Mouse (Mus musculus): ENCODE results near the gene Hemk1.

Hemk1 gene

GRCm38 (mm10) chr9:107338172-107338883 lies at the start of gene Hemk1:
Hemk1 (minus strand) TSS chr9:107338350.
- DNase-seq = peak; percentile 80

DNA sequence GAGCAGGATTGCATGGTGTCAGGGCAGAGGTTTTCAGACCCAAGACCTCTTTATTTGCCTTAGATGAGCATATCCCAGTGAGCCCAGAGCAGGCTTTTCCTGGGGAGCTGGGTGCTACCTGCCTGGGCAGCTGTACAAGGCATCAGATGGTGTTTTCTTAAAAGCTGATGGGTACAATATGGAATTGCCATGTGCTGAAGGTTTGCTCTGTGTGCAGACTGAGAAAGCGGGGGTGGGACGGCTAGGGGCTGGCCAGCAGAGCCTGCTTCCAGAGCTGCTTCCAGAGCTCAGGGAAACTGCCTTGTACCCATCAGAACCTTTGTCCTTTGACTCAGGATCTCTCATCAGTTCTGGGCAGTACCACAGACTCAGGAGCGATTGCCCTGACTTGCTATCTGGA lies 49.6 kb upstream of the Hemk1 start:
- DNase-seq = no peak

GRCm38 (mm10) chr9:107386722-107387121 lies 48.6 kb upstream of the Hemk1 start:
- DNase-seq = peak; percentile 76

- DNase-seq = peak; percentile 72
Observed at GRCm38 (mm10) chr9:107384396-107384795, 46.2 kb upstream of the Hemk1 start.

DNA sequence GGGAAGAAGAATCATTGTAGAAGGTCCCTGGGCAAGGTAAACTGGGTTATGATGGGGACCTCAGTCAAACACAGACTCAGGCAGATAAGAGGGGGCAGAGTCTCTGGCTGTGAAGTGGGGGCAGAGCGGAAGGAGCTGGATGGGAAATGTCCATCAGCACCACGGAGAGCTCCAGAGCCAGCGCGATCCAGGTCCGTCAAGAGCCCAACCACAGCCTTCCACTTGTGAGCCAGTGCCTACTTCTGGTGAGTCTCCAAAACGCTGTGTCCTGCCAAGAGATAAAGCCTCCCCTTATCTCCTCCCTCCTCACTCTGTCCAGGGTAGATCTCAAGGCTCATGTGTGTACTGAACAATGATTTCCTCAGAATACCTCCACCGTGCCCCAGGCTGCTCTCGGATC lies 43.6 kb upstream of the Hemk1 start:
- DNase-seq = no peak

- peak; percentile 70 for DNase-seq
Observed at GRCm38 (mm10) chr9:107377961-107378512, 39.9 kb upstream of the Hemk1 start.

DNA sequence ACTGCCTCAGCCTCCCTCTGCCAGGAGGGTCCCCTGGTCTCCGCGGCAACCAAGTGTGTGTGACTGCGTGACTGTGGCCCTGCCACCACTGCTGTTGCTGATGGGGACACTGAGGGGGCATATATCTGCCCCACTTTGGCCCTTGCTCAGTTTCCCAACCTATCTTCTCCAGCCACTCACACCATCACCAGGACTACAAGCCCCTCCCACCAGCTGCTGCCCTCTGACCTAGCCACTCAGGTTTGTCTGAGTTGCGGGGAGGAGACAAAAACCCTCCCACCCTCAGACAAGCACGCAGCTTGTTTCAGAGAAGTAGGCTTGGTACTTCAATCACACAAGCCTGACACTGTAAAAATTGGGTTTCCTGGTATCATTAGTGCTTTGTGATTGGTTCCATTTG lies 37.3 kb upstream of the Hemk1 start:
- DNase-seq = no peak

- DNase-seq = no peak
Observed at GRCm38 (mm10) chr9:107374623-107375022, 36.5 kb upstream of the Hemk1 start.

- DNase-seq = no peak
Observed at GRCm38 (mm10) chr9:107372441-107372840, 34.3 kb upstream of the Hemk1 start.

DNA sequence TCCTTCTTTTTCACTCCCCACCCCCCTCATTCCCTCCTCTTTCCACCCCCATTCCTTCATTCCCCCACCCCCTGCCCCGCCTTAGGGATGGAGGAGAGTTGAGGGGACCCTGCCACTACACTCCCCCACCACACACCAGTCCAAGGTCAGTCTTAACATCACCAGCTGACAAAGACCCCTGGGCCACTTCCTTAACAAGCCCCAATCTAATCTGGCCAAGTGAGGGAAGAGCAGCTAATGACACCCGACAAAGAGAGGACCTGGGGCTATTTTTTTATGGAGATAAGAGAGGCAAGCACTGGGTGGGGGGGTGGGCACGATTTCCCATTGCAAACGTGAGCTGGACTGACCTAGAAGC lies 31.9 kb upstream of the Hemk1 start:
- no peak for DNase-seq

- DNase-seq = no peak
Observed at GRCm38 (mm10) chr9:107369270-107370105, 31.3 kb upstream of the Hemk1 start.

- no peak for DNase-seq
Observed at GRCm38 (mm10) chr9:107368302-107368701, 30.2 kb upstream of the Hemk1 start.

DNA sequence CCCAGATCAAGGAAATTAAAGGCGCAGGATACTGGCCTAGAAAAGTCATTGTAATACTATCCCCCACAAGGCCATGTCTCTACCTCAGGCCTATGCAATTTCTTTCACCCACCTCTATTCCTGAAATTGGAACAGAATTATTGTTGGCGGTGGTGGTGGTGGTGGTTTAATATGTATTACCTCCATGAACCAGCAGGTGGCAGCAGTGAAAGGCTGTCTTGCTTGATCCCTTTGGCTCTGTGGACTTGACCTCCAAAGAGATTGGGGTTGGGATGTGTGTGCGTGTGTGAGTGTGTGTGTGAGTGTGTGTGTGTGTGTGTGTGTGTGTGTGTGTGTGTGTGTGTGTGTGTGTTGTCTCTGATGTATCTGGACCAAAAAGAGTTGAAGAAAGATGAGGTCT lies 28.5 kb upstream of the Hemk1 start:
- DNase-seq = peak; percentile 85

- DNase-seq = no peak
Observed at GRCm38 (mm10) chr9:107360989-107361388, 22.8 kb upstream of the Hemk1 start.

GRCm38 (mm10) chr9:107357651-107358050 lies 19.5 kb upstream of the Hemk1 start:
- DNase-seq = peak; percentile 91

DNA sequence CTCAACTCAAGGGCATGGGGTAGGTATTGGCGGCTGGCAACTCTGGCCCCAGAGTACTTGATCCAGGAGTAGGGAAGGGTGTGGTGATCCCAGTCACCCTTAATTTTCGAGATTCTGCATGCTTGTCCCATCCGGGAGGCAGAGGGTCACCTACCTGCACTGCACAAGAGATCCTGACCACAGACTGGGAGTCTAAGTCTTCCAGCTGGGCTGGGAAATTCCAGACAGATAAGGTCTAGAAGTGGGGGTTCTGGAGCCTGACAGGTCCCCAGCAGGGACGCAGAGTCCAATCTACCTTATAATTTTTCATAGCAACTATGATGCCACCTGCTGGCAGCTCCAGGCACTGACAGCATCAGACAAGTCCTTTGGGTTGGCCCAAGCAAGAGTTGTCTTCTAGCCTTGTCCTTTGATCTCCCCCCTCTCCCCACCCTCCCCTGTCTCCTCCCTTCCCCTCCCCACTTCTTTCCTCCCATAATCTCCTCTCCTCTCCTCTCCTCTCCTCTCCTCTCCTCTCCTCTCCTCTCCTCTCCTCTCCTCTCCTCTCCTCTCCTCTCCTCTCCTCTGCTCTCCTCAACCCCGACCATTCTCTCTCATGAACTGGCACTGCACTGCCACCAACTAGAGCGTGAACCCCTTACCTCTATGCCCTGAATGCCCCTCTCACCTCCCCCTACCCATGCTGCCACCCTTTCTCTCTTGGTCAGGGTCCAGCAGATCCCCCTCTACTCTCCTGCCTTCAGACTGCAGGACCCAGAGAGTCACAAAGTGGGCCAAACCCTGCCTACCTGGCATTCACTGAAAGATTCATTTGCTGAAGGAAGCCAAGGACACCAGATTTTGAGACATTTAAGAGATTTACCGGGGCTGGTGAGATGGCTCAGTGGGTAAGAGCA lies 18.0 kb upstream of the Hemk1 start:
- DNase-seq = peak; percentile 90

- DNase-seq = peak; percentile 42
Observed at GRCm38 (mm10) chr9:107354826-107355225, 16.7 kb upstream of the Hemk1 start.

DNA sequence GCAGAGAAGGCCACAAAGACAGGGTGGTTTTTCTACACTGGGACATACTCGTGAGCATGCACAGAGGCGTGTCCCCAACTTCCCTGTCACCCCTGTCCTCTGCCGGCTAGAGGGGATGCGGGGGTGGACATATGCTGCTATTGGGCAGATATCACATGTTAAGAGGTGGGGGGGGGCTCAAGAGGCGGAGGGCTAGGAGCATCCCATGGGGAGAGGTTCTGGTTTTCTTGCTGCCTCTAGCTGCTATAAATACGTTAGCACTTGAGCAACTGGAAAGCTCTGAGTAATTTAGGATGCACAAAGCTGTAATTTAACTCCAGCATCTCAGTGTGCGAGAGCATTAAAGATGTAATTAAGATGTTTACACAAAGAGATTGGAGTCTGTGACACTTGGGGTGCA lies 11.2 kb upstream of the Hemk1 start:
- peak; percentile 34 for DNase-seq

GRCm38 (mm10) chr9:107347586-107348183 lies 9.5 kb upstream of the Hemk1 start:
- DNase-seq = peak; percentile 67

- DNase-seq = no peak
Observed at GRCm38 (mm10) chr9:107346081-107346480, 7.9 kb upstream of the Hemk1 start.

- DNase-seq = peak; percentile 74
Observed at GRCm38 (mm10) chr9:107344027-107344426, 5.9 kb upstream of the Hemk1 start.

- DNase-seq = peak; percentile 96
Observed at GRCm38 (mm10) chr9:107343146-107343943, 5.2 kb upstream of the Hemk1 start.

Data from cerebellum, adult 9-10 months (tissue).